Mouse (Mus musculus): Measurements from ENCODE around the gene Larp1b. TPM values are rescaled to one million over a fixed set of nuclear protein-coding genes. Genes with fewer than 3 reads are reported as not detected.

Larp1b gene
- polyA plus RNA-seq, 1 experiment from 2014 or later, result 2.2 TPM

GRCm38 (mm10) chr3:40952606-40953005 lies 3.0 kb downstream of the Larp1b start:
- Histone ChIP-seq H3K27me3 (ENCODE audit: control insufficient read depth, insufficient read depth, low read length) (peaks cover 5% of the 10 kb centered on the region), H3K36me3 (ENCODE audit: control insufficient read depth, insufficient read depth, low read length) (no peaks in the 10 kb centered on the region), H3K4me3 (ENCODE audit: low read depth, low read length) (no peak overlapping the region), H3K27ac (ENCODE audit: low read depth, low read length) (no peak overlapping the region), H3K9ac (ENCODE audit: low read depth, low read length) (no peak overlapping the region), H3K9me3 (ENCODE audit: control insufficient read depth, low read length) (no peaks in the 10 kb centered on the region), H3K4me1 (replicated peaks; ENCODE audit: control insufficient read depth, insufficient read depth, low read length) (no peaks in the 10 kb centered on the region), H3K4me2 (replicated peaks; ENCODE audit: low read depth, low read length) (no peak overlapping the region)
- DNase-seq (ENCODE audit: low spot score) (no peak), ATAC-seq (ENCODE audit: low FRiP score) (no peak)

GRCm38 (mm10) chr3:40954792-40955191 lies 5.2 kb downstream of the Larp1b start:
- H3K9ac ChIP-seq (ENCODE audit: low read depth, low read length), result no peak overlapping the region
- no peak overlapping the region for H3K4me3 ChIP-seq (ENCODE audit: low read depth, low read length)
- no peaks in the 10 kb centered on the region for H3K36me3 ChIP-seq (ENCODE audit: control insufficient read depth, insufficient read depth, low read length)
- ATAC-seq (ENCODE audit: low FRiP score) (no peak), DNase-seq (ENCODE audit: low spot score) (no peak)
- no peaks in the 10 kb centered on the region for H3K9me3 ChIP-seq (ENCODE audit: control insufficient read depth, low read length)
- H3K27me3 ChIP-seq (ENCODE audit: control insufficient read depth, insufficient read depth, low read length), result no peaks in the 10 kb centered on the region; the same call in 1 of the 2 replicates
- no peak overlapping the region for H3K27ac ChIP-seq (ENCODE audit: low read depth, low read length)
- WGBS, result 84% methylated on average over 1 of the region's 1 CpGs
- H3K4me1 ChIP-seq (replicated peaks; ENCODE audit: control insufficient read depth, insufficient read depth, low read length), result no peaks in the 10 kb centered on the region
- H3K4me2 ChIP-seq (replicated peaks; ENCODE audit: low read depth, low read length), result no peak overlapping the region

GRCm38 (mm10) chr3:40958831-40959230 lies 9.2 kb downstream of the Larp1b start:
- no peak overlapping the region for H3K27ac ChIP-seq (ENCODE audit: low read depth, low read length)
- ATAC-seq (ENCODE audit: low FRiP score), result no peak
- no peak for DNase-seq (ENCODE audit: low spot score)
- H3K4me3 ChIP-seq (ENCODE audit: low read depth, low read length), result no peak overlapping the region
- no peaks in the 10 kb centered on the region for H3K9me3 ChIP-seq (ENCODE audit: control insufficient read depth, low read length)
- H3K36me3 ChIP-seq (ENCODE audit: control insufficient read depth, insufficient read depth, low read length), result no peaks in the 10 kb centered on the region
- H3K27me3 ChIP-seq (ENCODE audit: control insufficient read depth, insufficient read depth, low read length), result no peaks in the 10 kb centered on the region
- no peaks in the 10 kb centered on the region for H3K4me1 ChIP-seq (replicated peaks; ENCODE audit: control insufficient read depth, insufficient read depth, low read length)
- H3K9ac ChIP-seq (ENCODE audit: low read depth, low read length), result no peak overlapping the region
- no peak overlapping the region for H3K4me2 ChIP-seq (replicated peaks; ENCODE audit: low read depth, low read length)

GRCm38 (mm10) chr3:40980758-40981157 lies 31.1 kb downstream of the Larp1b start:
- Histone ChIP-seq H3K9me3 (ENCODE audit: control insufficient read depth, low read length) (no peaks in the 10 kb centered on the region), H3K36me3 (ENCODE audit: control insufficient read depth, insufficient read depth, low read length) (no peaks in the 10 kb centered on the region), H3K4me1 (replicated peaks; ENCODE audit: control insufficient read depth, insufficient read depth, low read length) (no peaks in the 10 kb centered on the region), H3K27me3 (ENCODE audit: control insufficient read depth, insufficient read depth, low read length) (no peaks in the 10 kb centered on the region), H3K4me3 (ENCODE audit: low read depth, low read length) (no peak overlapping the region), H3K9ac (ENCODE audit: low read depth, low read length) (no peak overlapping the region), H3K4me2 (replicated peaks; ENCODE audit: low read depth, low read length) (no peak overlapping the region), H3K27ac (ENCODE audit: low read depth, low read length) (no peak overlapping the region)
- no peak for DNase-seq (ENCODE audit: low spot score)
- ATAC-seq (ENCODE audit: low FRiP score), result no peak

- ATAC-seq (ENCODE audit: low FRiP score), result no peak
- no peak overlapping the region for H3K4me2 ChIP-seq (replicated peaks; ENCODE audit: low read depth, low read length)
- no peaks in the 10 kb centered on the region for H3K27me3 ChIP-seq (ENCODE audit: control insufficient read depth, insufficient read depth, low read length)
- no peak overlapping the region for H3K9ac ChIP-seq (ENCODE audit: low read depth, low read length)
- H3K4me1 ChIP-seq (replicated peaks; ENCODE audit: control insufficient read depth, insufficient read depth, low read length), result no peaks in the 10 kb centered on the region
- H3K27ac ChIP-seq (ENCODE audit: low read depth, low read length), result no peak overlapping the region
- no peak overlapping the region for H3K4me3 ChIP-seq (ENCODE audit: low read depth, low read length)
- no peak for DNase-seq (ENCODE audit: low spot score)
- H3K9me3 ChIP-seq (ENCODE audit: control insufficient read depth, low read length), result no peaks in the 10 kb centered on the region
- H3K36me3 ChIP-seq (ENCODE audit: control insufficient read depth, insufficient read depth, low read length), result no peaks in the 10 kb centered on the region
- 85% methylated on average over 5 of the region's 5 CpGs for WGBS
These were observed 37.9 kb downstream of the Larp1b start for GRCm38 (mm10) chr3:40987539-40987938.

- no peaks in the 10 kb centered on the region for H3K36me3 ChIP-seq (ENCODE audit: control insufficient read depth, insufficient read depth, low read length)
- no peaks in the 10 kb centered on the region for H3K4me1 ChIP-seq (replicated peaks; ENCODE audit: control insufficient read depth, insufficient read depth, low read length)
- ATAC-seq (ENCODE audit: low FRiP score), result no peak
- H3K4me3 ChIP-seq (ENCODE audit: low read depth, low read length), result no peak overlapping the region
- no peak for DNase-seq (ENCODE audit: low spot score)
- H3K27ac ChIP-seq (ENCODE audit: low read depth, low read length), result no peak overlapping the region
- no peaks in the 10 kb centered on the region for H3K27me3 ChIP-seq (ENCODE audit: control insufficient read depth, insufficient read depth, low read length)
- no peaks in the 10 kb centered on the region for H3K9me3 ChIP-seq (ENCODE audit: control insufficient read depth, low read length)
- 82% methylated on average over 2 of the region's 2 CpGs for WGBS
- H3K9ac ChIP-seq (ENCODE audit: low read depth, low read length), result no peak overlapping the region
- H3K4me2 ChIP-seq (replicated peaks; ENCODE audit: low read depth, low read length), result no peak overlapping the region
These were observed 39.1 kb downstream of the Larp1b start for GRCm38 (mm10) chr3:40988722-40989121.

GRCm38 (mm10) chr3:40991541-40991940 lies 41.9 kb downstream of the Larp1b start:
- Histone ChIP-seq H3K9me3 (ENCODE audit: control insufficient read depth, low read length) (no peaks in the 10 kb centered on the region), H3K27ac (ENCODE audit: low read depth, low read length) (no peak overlapping the region), H3K4me2 (replicated peaks; ENCODE audit: low read depth, low read length) (no peak overlapping the region), H3K4me3 (ENCODE audit: low read depth, low read length) (no peak overlapping the region), H3K9ac (ENCODE audit: low read depth, low read length) (no peak overlapping the region), H3K27me3 (ENCODE audit: control insufficient read depth, insufficient read depth, low read length) (no peaks in the 10 kb centered on the region), H3K4me1 (replicated peaks; ENCODE audit: control insufficient read depth, insufficient read depth, low read length) (no peaks in the 10 kb centered on the region), H3K36me3 (ENCODE audit: control insufficient read depth, insufficient read depth, low read length) (no peaks in the 10 kb centered on the region)
- no peak for ATAC-seq (ENCODE audit: low FRiP score)
- DNase-seq (ENCODE audit: low spot score), result no peak
- WGBS, result 86% methylated on average over 3 of the region's 3 CpGs

GRCm38 (mm10) chr3:40995161-40995560 lies 45.5 kb downstream of the Larp1b start:
- H3K27ac ChIP-seq (ENCODE audit: low read depth, low read length), result no peak overlapping the region
- no peaks in the 10 kb centered on the region for H3K36me3 ChIP-seq (ENCODE audit: control insufficient read depth, insufficient read depth, low read length)
- ATAC-seq (ENCODE audit: low FRiP score) (no peak), DNase-seq (ENCODE audit: low spot score) (no peak)
- H3K4me3 ChIP-seq (ENCODE audit: low read depth, low read length), result no peak overlapping the region
- WGBS, result 91% methylated on average over 1 of the region's 1 CpGs
- H3K9ac ChIP-seq (ENCODE audit: low read depth, low read length), result no peak overlapping the region
- H3K9me3 ChIP-seq (ENCODE audit: control insufficient read depth, low read length), result no peaks in the 10 kb centered on the region
- H3K4me2 ChIP-seq (replicated peaks; ENCODE audit: low read depth, low read length), result no peak overlapping the region
- H3K4me1 ChIP-seq (replicated peaks; ENCODE audit: control insufficient read depth, insufficient read depth, low read length), result no peaks in the 10 kb centered on the region
- H3K27me3 ChIP-seq (ENCODE audit: control insufficient read depth, insufficient read depth, low read length), result no peaks in the 10 kb centered on the region

GRCm38 (mm10) chr3:41009315-41009714 lies 59.7 kb downstream of the Larp1b start:
- DNase-seq (ENCODE audit: low spot score), result no peak
- no peaks in the 10 kb centered on the region for H3K27me3 ChIP-seq (ENCODE audit: control insufficient read depth, insufficient read depth, low read length)
- H3K9me3 ChIP-seq (ENCODE audit: control insufficient read depth, low read length), result no peaks in the 10 kb centered on the region
- H3K27ac ChIP-seq (ENCODE audit: low read depth, low read length), result no peak overlapping the region
- no peak overlapping the region for H3K4me3 ChIP-seq (ENCODE audit: low read depth, low read length)
- no peak overlapping the region for H3K9ac ChIP-seq (ENCODE audit: low read depth, low read length)
- 82% methylated on average over 8 of the region's 8 CpGs for WGBS
- H3K4me1 ChIP-seq (replicated peaks; ENCODE audit: control insufficient read depth, insufficient read depth, low read length), result no peaks in the 10 kb centered on the region
- H3K36me3 ChIP-seq (ENCODE audit: control insufficient read depth, insufficient read depth, low read length), result no peaks in the 10 kb centered on the region
- ATAC-seq (ENCODE audit: low FRiP score), result no peak
- H3K4me2 ChIP-seq (replicated peaks; ENCODE audit: low read depth, low read length), result no peak overlapping the region

Measured in hindbrain, embryonic 11.5 days (tissue).